Mouse (Mus musculus): ENCODE results near the gene Hist1h1t. TPM values are rescaled to one million over a fixed set of nuclear protein-coding genes. Genes with fewer than 3 reads are reported as not detected.

Gene Hist1h1t
- polyA plus RNA-seq, 1 experiment from 2014 or later, result not detected

GRCm38 (mm10) chr13:23738677-23739068, 43.1 kb downstream of the Hist1h1t start, which contains the start of gene Hist1h1c:
Gene Hist1h1c (plus strand): TSS chr13:23738808.
- Histone ChIP-seq H3K9ac (replicated peaks; ENCODE audit: low read depth, low read length) (peak within 1 kb of the TSS; percentile 57), H3K36me3 (ENCODE audit: control insufficient read depth, insufficient read depth, low read length) (no peaks in the 10 kb centered on the region), H3K9me3 (ENCODE audit: control insufficient read depth, low read length) (no peaks in the 10 kb centered on the region), H3K4me1 (ENCODE audit: control insufficient read depth, insufficient read depth, low read length) (peaks cover 8% of the 10 kb centered on the region; the same call in 1 of the 2 replicates), H3K27me3 (ENCODE audit: control insufficient read depth, insufficient read depth, low read length) (no peaks in the 10 kb centered on the region), H3K27ac (ENCODE audit: low read depth, low read length) (peak within 1 kb of the TSS; percentile 70), H3K4me3 (ENCODE audit: low read depth, low read length) (peak within 1 kb of the TSS; percentile 50), H3K4me2 (ENCODE audit: low read depth, low read length) (peak within 1 kb of the TSS; percentile 97)
- WGBS, result under 1% methylated on average over 33 of the region's 38 CpGs
- ATAC-seq (ENCODE audit: low read depth), result peak; percentile 96

- ATAC-seq (ENCODE audit: low read depth), result peak; percentile 91
- WGBS, result under 1% methylated on average over 39 of the region's 39 CpGs
- no peaks in the 10 kb centered on the region for H3K36me3 ChIP-seq (ENCODE audit: control insufficient read depth, insufficient read depth, low read length)
- H3K4me2 ChIP-seq (ENCODE audit: low read depth, low read length), result peak overlapping the region; percentile 97
- peak overlapping the region; percentile 50 for H3K4me3 ChIP-seq (ENCODE audit: low read depth, low read length)
- peak overlapping the region; percentile 70 for H3K27ac ChIP-seq (ENCODE audit: low read depth, low read length)
- H3K27me3 ChIP-seq (ENCODE audit: control insufficient read depth, insufficient read depth, low read length), result no peaks in the 10 kb centered on the region
- H3K9me3 ChIP-seq (ENCODE audit: control insufficient read depth, low read length), result no peaks in the 10 kb centered on the region
- H3K4me1 ChIP-seq (ENCODE audit: control insufficient read depth, insufficient read depth, low read length), result peaks cover 8% of the 10 kb centered on the region; the same call in 1 of the 2 replicates
- peak overlapping the region; percentile 57 for H3K9ac ChIP-seq (replicated peaks; ENCODE audit: low read depth, low read length)
These were observed 43.7 kb downstream of the Hist1h1t start for GRCm38 (mm10) chr13:23739069-23739921.

GRCm38 (mm10) chr13:23739922-23740252, 44.3 kb downstream of the Hist1h1t start:
- H3K4me2 ChIP-seq (ENCODE audit: low read depth, low read length), result peak overlapping the region; percentile 97
- no peaks in the 10 kb centered on the region for H3K27me3 ChIP-seq (ENCODE audit: control insufficient read depth, insufficient read depth, low read length)
- ATAC-seq (ENCODE audit: low read depth), result no peak
- peak overlapping the region; percentile 70 for H3K27ac ChIP-seq (ENCODE audit: low read depth, low read length)
- peak overlapping the region; percentile 50 for H3K4me3 ChIP-seq (ENCODE audit: low read depth, low read length)
- under 1% methylated on average over 14 of the region's 14 CpGs for WGBS
- peak overlapping the region; percentile 43; the same call in 1 of the 2 replicates for H3K9ac ChIP-seq (replicated peaks; ENCODE audit: low read depth, low read length)
- no peaks in the 10 kb centered on the region for H3K36me3 ChIP-seq (ENCODE audit: control insufficient read depth, insufficient read depth, low read length)
- peaks cover 8% of the 10 kb centered on the region; the same call in 1 of the 2 replicates for H3K4me1 ChIP-seq (ENCODE audit: control insufficient read depth, insufficient read depth, low read length)
- no peaks in the 10 kb centered on the region for H3K9me3 ChIP-seq (ENCODE audit: control insufficient read depth, low read length)

GRCm38 (mm10) chr13:23740256-23740840, 44.7 kb downstream of the Hist1h1t start:
- 32% methylated on average over 13 of the region's 13 CpGs for WGBS

GRCm38 (mm10) chr13:23740910-23741309, 45.3 kb downstream of the Hist1h1t start:
- Histone ChIP-seq H3K4me3 (ENCODE audit: low read depth, low read length) (no peak overlapping the region), H3K4me2 (ENCODE audit: low read depth, low read length) (no peak overlapping the region; the same call in 1 of the 2 replicates), H3K27me3 (ENCODE audit: control insufficient read depth, insufficient read depth, low read length) (no peaks in the 10 kb centered on the region), H3K27ac (ENCODE audit: low read depth, low read length) (no peak overlapping the region), H3K36me3 (ENCODE audit: control insufficient read depth, insufficient read depth, low read length) (no peaks in the 10 kb centered on the region), H3K4me1 (ENCODE audit: control insufficient read depth, insufficient read depth, low read length) (peaks cover 10% of the 10 kb centered on the region; the same call in 1 of the 2 replicates), H3K9me3 (ENCODE audit: control insufficient read depth, low read length) (no peaks in the 10 kb centered on the region), H3K9ac (replicated peaks; ENCODE audit: low read depth, low read length) (no peak overlapping the region)
- no peak for ATAC-seq (ENCODE audit: low read depth)
- WGBS, result 72% methylated on average over 5 of the region's 5 CpGs

More at GRCm38 (mm10) chr13:23740256-23740840, 44.7 kb downstream of the Hist1h1t start:
- no peaks in the 10 kb centered on the region for H3K9me3 ChIP-seq (ENCODE audit: control insufficient read depth, low read length)
- peak overlapping the region; percentile 70; the same call in 1 of the 2 replicates for H3K27ac ChIP-seq (ENCODE audit: low read depth, low read length)
- H3K4me2 ChIP-seq (ENCODE audit: low read depth, low read length), result peak overlapping the region; percentile 97
- peak overlapping the region; percentile 50 for H3K4me3 ChIP-seq (ENCODE audit: low read depth, low read length)
- no peaks in the 10 kb centered on the region for H3K36me3 ChIP-seq (ENCODE audit: control insufficient read depth, insufficient read depth, low read length)
- H3K27me3 ChIP-seq (ENCODE audit: control insufficient read depth, insufficient read depth, low read length), result no peaks in the 10 kb centered on the region
- peaks cover 8% of the 10 kb centered on the region; the same call in 1 of the 2 replicates for H3K4me1 ChIP-seq (ENCODE audit: control insufficient read depth, insufficient read depth, low read length)
- peak overlapping the region; percentile 43; the same call in 1 of the 2 replicates for H3K9ac ChIP-seq (replicated peaks; ENCODE audit: low read depth, low read length)
- ATAC-seq (ENCODE audit: low read depth), result no peak

- H3K9ac ChIP-seq (replicated peaks; ENCODE audit: low read depth, low read length), result no peak overlapping the region
- H3K36me3 ChIP-seq (ENCODE audit: control insufficient read depth, insufficient read depth, low read length), result no peaks in the 10 kb centered on the region
These were observed 46.4 kb downstream of the Hist1h1t start for GRCm38 (mm10) chr13:23742007-23742406.

GRCm38 (mm10) chr13:23743215-23743614, 47.6 kb downstream of the Hist1h1t start:
- WGBS, result 84% methylated on average over 5 of the region's 5 CpGs
- H3K9me3 ChIP-seq (ENCODE audit: control insufficient read depth, low read length), result no peaks in the 10 kb centered on the region
- peaks cover 20% of the 10 kb centered on the region for H3K4me1 ChIP-seq (ENCODE audit: control insufficient read depth, insufficient read depth, low read length)
- ATAC-seq (ENCODE audit: low read depth), result no peak
- H3K4me2 ChIP-seq (ENCODE audit: low read depth, low read length), result no peak overlapping the region
- H3K27me3 ChIP-seq (ENCODE audit: control insufficient read depth, insufficient read depth, low read length), result no peaks in the 10 kb centered on the region
- H3K27ac ChIP-seq (ENCODE audit: low read depth, low read length), result no peak overlapping the region
- H3K9ac ChIP-seq (replicated peaks; ENCODE audit: low read depth, low read length), result no peak overlapping the region
- H3K4me3 ChIP-seq (ENCODE audit: low read depth, low read length), result no peak overlapping the region
- no peaks in the 10 kb centered on the region for H3K36me3 ChIP-seq (ENCODE audit: control insufficient read depth, insufficient read depth, low read length)

More at GRCm38 (mm10) chr13:23742007-23742406, 46.4 kb downstream of the Hist1h1t start:
- no peak overlapping the region for H3K27ac ChIP-seq (ENCODE audit: low read depth, low read length)
- no peak overlapping the region for H3K4me2 ChIP-seq (ENCODE audit: low read depth, low read length)
- H3K4me3 ChIP-seq (ENCODE audit: low read depth, low read length), result no peak overlapping the region
- peaks cover 11% of the 10 kb centered on the region for H3K4me1 ChIP-seq (ENCODE audit: control insufficient read depth, insufficient read depth, low read length)
- no peaks in the 10 kb centered on the region for H3K9me3 ChIP-seq (ENCODE audit: control insufficient read depth, low read length)
- no peak for ATAC-seq (ENCODE audit: low read depth)
- no peaks in the 10 kb centered on the region for H3K27me3 ChIP-seq (ENCODE audit: control insufficient read depth, insufficient read depth, low read length)

- H3K4me3 ChIP-seq (ENCODE audit: low read depth, low read length), result no peak overlapping the region
- no peak for ATAC-seq (ENCODE audit: low read depth)
- no peaks in the 10 kb centered on the region for H3K9me3 ChIP-seq (ENCODE audit: control insufficient read depth, low read length)
- WGBS, result 58% methylated on average over 4 of the region's 4 CpGs
- no peak overlapping the region for H3K4me2 ChIP-seq (ENCODE audit: low read depth, low read length)
- H3K27me3 ChIP-seq (ENCODE audit: control insufficient read depth, insufficient read depth, low read length), result no peaks in the 10 kb centered on the region
- peaks cover 20% of the 10 kb centered on the region for H3K4me1 ChIP-seq (ENCODE audit: control insufficient read depth, insufficient read depth, low read length)
- H3K27ac ChIP-seq (ENCODE audit: low read depth, low read length), result no peak overlapping the region
- no peaks in the 10 kb centered on the region for H3K36me3 ChIP-seq (ENCODE audit: control insufficient read depth, insufficient read depth, low read length)
- H3K9ac ChIP-seq (replicated peaks; ENCODE audit: low read depth, low read length), result no peak overlapping the region
These were observed 48.3 kb downstream of the Hist1h1t start for GRCm38 (mm10) chr13:23743963-23744362.
